Mouse (Mus musculus) small intestine, adult 2 months (tissue): ENCODE measurements at regions not wholly inside any gene's neighbourhood (a gene's known extent, or its start where the extent isn't known, plus 50 kb on each side); places are given as distances from the start of the nearest gene placed in this dataset.

Experiments
- CTCF ChIP-seq: fragments of 200-500 bp; IDR thresholded peaks from 2 replicates; pipeline ENCODE4 v1.5.1; 2012; ENCODE audit warnings: low read depth, mild to moderate bottlenecking, control low read depth, inconsistent platforms, low read length, moderate library complexity, mixed read lengths; ENCODE audit not compliant: insufficient replicate concordance, insufficient read length; ENCODE audit errors: extremely low read depth
- POLR2A ChIP-seq: fragments of 200-500 bp; IDR thresholded peaks from 2 replicates; pipeline ENCODE4 v1.6.1; 2012; ENCODE audit warnings: low read depth, mild to moderate bottlenecking, control low read depth, inconsistent platforms, low read length, moderate library complexity

DNA sequence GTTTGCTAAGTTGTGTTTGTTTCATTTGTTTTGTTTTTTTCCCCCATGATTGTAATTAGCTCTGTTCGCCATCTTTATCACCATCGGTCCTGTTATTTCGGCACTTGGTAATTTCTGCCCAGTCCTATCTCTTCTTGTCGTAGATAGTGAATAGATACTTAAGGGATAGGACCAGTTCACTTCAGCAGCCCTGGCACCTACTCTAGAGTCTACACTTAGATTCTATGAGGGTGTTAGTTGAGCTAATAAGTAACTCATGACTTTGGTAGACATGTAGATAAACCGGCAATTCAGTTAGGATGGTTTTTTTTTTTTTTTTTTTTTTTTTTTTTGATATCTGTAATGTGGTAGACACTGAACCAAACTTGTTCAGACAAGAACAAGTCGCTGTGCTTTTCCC, 72.5 kb upstream of the Bmper start:
- TF ChIP-seq POLR2A (no peak), CTCF (no peak)
